Mouse (Mus musculus) 3T3-L1 (cell line): ENCODE measurements around the gene Olfr1369-ps1.
"Not testable (repeated sequence)": the region's sequence is repeated elsewhere in the genome, so short reads cannot be mapped to it uniquely, and the experiment has no call there.

ENCODE experiments used
- DNase-seq: peaks from one replicate; pipeline ENCODE4 v3.0.0-alpha.2; 2015; ENCODE audit warnings: low read depth, low spot score

Olfr1369-ps1 gene

DNA sequence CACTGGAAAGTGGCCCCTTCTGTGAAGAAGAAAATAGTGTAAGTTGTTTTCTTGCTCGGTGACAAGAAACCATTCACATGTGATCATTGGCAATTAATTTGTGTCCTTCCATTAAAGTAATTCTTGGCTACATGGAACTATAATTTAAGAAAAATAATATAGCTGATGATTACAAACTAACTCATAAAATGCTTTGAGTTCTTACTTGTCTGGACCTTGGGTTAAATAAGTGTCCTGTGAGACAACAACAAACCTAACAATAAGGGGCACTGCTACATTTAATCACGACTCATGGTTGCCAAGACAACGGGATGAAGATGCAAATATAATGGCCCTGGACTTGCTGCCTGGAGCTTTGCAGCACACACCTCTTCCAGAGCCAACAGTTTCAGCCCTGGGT, at the start of gene Olfr1369-ps1:
Gene Olfr1369-ps1, plus strand, starts transcription at position 301 of the 400 bp plus-strand sequence.
- not testable (repeated sequence) for DNase-seq

DNA sequence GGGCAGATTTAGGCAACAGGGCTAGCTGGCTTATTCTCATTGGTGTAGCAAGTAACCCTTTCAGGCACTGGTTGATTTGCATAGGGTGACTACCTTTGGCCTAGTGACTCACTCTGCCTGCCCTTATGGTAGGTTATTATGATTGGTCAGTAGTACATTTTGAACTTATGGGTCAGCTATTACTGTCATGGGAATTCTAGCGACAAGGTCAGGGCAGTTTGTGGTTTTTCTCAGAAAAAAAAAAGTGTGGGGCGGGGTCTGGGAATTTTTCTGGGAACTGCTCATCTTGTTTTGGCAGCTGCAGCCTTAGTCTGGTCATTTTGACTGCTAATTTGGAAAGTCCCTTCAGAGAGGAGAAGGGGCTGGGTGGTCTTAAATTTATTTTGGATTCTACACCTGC, 45.3 kb upstream of the Olfr1369-ps1 start:
- no peak for DNase-seq

DNA sequence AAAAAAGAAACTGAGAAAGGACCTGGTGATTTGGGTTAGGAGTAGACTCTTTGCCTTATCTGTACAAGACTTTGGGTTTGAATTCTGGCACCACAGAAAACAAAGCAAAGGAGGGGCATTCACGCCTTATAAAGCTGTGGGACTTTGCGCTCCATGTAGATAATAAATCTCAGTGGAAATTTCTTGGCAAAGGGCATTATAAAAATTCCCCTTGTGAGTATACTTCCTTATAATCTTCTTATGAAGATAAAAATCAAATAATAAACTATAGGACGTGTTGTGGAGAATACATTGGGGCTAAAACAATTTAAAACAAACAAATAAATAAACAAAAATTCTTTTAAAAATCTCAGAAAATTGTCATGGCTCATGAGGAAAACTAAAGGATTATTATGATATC, 36.4 kb upstream of the Olfr1369-ps1 start, which contains the start of gene Olfr1370:
Gene Olfr1370, minus strand, starts transcription at position 101 of the 400 bp plus-strand sequence.
- DNase-seq, result no peak

DNA sequence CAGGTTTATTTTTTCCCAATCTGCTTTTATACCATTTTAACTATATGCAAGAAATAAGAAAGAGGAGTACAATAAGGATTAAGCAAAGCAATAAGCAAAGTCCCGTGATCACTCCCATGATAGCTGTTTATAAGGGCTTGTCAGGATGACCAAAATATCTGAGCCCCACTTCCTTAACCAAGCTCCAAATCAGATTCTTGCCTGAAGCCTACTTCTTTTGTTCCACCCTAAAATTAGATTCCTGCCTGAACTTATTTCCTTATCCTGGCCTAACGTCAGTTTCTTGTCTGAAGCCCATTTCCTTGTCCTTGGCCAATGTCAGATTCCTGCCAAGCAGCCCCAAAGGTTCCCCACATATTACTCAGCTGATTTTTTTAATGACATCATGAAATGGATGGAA, 28.6 kb upstream of the Olfr1369-ps1 start:
- DNase-seq, result no peak

DNA sequence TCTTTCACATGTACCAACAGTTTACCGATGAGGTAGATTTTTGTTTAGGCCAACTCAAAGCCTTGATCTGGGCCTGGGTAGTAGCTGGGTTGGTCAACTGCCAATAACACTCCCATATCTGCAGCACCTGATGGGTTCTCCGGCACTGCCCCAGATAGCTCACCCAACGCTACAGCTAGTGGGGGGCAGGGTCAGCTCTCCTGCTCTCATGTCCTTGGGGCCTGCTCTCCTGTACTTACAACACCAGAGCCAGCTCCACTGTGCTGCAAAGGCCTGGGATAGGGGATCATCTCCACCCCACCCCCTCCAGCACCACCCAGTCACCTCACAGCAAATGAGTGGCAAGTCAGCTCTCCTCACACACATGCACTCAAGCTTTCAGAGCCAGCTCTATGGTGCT, 1.5 kb upstream of the Olfr1369-ps1 start:
- no peak for DNase-seq

DNA sequence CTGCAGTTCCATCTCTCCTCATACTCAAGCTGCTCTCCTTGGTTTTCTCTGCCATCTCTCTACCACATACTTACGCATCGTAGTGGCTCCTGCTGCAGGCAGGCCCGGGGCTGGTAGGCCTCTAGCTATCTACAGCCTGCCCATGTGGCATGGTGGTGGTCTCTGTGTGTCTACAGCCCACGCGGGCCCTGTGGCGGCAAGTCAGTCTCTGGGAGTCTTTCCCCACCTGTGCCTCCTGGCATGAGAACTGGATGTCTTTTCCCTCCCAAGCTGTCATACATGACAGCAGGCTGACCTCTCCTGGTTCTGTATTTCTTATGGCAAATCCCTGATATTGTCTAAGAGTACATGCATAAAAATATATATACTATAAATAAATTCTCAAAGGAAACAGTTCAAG, 842 bp upstream of the Olfr1369-ps1 start:
- DNase-seq, result no peak

DNA sequence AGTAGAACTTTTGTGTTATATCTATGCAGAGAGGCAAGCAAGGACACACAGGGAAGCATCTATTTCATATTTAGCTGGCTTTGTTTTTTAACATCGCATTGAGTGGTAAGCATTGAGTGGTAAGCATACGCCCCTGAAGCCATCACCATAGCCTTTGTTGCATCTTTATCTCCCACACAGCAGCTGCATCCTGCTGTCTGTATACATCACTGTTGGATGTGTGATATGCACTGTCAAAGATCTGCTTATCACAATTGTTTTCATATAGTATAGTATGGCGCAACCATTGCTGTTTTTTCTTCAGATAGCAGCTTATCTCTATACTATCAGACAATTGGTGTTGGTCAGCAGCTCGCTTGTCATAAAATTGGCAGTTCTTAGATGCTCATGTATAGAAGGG, 2.8 kb downstream of the Olfr1369-ps1 start:
- no peak for DNase-seq

DNA sequence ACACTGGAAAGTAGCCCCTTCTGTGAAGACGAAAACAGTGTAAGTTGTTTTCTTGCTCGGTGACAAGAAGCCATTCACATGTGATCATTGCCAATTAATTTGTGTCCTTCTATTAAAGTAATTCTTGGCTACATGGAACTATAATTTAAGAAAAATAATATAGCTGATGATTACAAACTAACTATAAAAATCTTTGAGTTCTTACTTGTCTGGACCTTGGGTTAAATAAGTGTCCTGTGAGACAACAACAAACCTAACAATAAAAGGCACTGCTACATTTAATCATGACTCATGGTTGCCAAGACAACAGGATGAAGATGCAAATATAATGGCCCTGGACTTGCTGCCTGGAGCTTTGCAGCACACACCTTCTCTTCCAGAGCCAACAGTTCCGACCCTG, 18.1 kb downstream of the Olfr1369-ps1 start, which contains the start of gene Olfr263:
Gene Olfr263, plus strand, starts transcription at position 301 of the 400 bp plus-strand sequence.
- not testable (repeated sequence) for DNase-seq

DNA sequence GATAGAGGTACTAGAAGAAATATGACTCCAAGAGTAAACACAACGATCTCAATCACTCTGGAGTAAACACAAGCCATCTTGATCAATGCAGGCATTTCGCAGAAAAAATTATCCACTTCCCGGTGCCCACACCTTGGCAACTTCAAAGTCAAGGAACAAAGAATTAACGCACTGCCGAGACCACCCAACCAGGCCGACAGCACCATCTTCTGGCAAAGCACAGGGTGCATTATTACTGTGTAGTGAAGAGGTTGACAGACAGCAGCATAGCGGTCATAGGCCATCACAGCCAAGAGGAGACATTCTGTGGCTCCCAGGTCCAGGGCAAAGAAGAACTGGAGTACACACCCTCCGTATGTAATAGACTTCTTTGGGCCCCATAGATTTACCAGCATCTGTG, 31.1 kb downstream of the Olfr1369-ps1 start:
- DNase-seq, result no peak

DNA sequence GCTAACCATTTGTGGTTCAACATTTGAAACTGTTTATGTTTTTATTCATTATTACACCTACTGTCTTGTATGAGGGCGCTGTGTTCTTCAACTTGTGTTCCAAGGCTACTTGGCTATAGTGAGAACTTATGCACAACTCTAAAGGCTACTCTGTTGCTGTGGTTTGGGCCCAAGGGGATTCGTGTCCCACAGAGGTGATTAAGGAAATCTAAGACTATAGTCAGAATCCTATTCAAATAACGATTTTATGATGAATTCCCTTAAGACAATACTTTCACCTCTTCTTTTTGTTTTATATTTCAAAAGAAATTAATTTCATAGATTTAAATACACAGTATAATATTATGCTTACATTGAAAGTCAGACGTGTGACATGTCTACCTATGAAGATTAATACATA, 34.5 kb downstream of the Olfr1369-ps1 start, which contains the start of gene Olfr1368:
Gene Olfr1368, minus strand, starts transcription at position 101 of the 400 bp plus-strand sequence.
- DNase-seq, result no peak

DNA sequence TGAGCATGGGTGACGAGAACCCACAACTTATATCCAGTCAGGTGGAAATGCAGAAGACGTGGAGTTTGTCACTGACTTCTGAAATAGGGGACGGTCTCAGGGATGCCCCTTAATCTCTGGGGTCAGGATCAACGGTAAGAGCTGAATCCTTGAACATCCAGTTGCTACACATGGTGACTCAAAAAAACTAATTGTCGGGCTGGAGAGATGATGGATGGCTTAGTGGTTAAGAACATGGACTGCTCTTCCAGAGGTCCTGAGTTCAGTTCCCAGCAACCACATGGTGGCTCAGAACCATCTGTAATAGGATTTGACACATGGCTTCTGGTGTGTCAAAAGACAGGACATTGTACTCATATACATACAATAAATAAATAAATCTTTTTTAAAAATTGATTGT, 44.6 kb downstream of the Olfr1369-ps1 start:
- no peak for DNase-seq

DNA sequence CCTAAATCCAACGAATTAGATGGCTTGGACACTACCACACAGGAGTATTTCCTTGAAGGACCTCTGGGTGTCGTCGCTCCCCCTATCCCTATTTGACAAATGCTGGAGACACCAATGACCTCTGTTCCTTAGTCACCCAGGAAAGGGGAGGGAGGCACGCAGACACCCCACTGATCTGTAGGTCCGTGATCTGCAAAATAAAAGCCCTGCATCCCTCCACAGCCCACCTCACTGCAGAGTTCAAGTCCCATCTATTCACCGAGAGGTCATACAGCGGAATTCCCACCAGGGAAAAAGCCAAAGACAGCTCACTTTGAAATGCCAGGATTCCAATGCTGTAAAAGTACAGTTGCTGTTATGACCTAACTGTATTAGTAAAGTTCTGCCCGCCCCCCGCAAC, 46.8 kb downstream of the Olfr1369-ps1 start:
- DNase-seq, result no peak

DNA sequence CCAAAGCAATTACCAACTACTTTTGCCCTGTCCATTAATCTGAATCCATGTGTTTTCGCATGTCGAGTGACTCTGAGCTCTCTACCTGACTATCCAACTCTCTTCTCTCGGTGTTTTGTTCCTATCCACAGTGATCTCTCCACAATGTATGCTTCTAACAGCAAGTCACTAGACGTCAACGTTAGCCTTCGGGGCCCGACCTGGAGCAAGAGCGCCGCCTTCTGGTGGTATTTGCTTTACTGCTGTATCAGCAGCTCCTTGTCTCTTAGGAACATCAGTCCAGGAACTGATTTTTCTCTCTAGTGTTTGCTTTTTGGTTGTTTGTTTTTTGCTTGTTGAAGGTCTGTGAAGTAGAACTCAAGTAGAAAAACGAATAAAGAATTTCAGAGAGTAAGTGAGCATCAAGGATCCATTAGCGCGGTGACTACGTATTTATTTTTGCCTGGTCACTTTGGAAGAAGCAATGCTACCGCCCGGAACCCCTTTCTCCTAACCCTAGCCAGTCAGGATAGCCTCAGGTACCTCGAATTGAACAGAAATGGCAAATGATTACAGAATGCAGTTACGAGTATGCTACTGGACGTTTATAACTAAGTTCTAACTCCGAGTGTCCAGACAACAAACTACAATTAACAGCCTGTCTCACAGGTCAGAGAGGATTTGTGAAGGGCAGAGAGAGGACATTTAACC, 47.6 kb downstream of the Olfr1369-ps1 start:
- DNase-seq, result peak; percentile 93

DNA sequence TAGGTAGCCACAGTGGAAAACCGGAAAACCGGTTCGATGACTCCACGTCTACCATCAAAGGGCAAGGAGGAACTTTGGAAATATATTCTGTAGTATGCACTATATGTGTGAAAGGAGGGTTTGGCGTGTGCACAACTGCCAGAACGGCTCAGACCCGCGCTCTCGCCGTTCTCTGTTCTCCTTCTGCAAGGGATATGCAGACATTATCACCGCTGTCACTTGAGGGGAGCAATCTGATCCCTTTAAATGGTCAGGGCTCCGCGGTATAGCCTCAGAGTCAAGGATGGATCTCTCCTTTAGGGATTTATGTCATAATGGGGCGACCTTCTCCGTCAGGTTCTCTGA, 48.2 kb downstream of the Olfr1369-ps1 start:
- peak; percentile 29 for DNase-seq

DNA sequence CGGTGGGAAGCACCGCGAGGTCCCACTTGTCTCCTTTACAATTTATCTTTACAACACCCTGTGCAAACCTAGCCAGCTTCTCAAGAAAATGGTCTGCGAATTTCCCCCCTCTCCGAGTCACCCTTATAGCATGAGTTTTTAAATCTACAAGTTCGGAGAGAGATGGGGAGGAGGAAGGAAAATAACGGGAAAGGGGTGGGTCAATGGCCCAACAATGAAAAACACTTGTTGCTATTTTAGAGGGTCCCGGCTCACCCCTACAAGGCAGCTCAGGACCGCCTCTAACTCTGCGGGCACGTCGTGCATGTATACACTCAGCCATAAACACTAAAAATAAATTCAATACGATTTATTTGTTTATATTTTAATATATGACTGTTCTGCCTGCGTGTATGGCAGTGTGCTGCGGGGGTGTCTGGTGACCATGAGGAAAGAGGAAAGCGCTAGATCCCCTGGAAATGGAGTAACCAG, 48.8 kb downstream of the Olfr1369-ps1 start:
- DNase-seq, result peak; percentile 28

DNA sequence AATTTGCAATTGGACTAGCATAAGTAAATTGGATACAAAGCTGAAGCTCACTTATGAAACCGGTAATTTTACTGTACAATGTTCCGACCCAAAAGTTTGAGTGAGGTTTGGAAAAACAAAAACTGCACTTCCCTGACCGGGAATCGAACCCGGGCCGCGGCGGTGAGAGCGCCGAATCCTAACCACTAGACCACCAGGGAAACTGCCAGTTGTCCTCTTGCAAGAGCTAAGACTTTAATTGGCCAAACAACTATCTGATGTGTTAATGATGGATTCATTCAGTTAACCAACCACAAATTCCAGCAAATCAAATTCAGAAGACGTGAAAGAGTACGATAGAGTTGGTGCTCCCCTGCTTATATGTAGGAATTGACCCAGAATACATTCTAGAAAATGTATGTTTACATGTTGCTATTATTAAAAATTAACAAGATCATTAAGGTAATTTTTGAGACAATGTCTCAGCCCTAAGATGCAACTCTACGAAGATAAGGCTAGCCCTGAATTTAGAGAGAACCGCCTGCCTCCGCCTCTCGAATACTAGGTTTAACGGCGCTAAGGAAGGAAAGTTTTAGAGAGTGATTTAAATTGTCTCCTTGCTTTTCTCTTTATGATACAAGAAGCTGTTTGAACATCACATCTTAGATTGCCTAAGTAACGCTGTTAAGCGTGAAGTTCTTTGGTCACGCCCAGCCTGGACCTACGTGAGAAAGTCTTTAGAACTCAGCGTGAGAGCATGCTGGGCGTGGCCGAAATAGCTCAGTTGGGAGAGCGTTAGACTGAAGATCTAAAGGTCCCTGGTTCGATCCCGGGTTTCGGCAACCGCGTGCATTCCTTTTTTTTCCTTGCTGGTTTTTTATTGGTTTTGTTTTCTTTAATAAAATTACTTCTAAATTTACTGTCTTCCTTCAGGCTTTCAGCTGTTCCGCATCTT, 49.6 kb downstream of the Olfr1369-ps1 start:
- DNase-seq, result peak; percentile 94

DNA sequence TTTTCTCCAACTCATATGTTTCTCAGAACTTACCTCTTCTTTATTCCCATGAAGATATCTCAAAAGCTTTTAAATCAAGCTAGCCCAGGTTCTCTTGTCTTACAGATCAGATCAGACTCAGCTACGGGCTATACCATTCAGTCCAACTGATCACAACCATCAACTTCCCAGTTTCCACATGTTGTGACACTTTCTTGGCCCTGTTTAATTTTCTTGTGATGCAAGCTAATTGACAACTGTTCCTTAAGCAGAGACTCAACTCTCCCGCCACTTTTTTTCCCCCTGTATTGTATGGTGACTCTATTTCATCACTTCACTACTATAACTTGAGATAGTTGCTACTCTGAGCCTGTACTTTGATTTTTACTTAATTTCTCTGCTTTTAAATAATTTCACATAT, 50.3 kb downstream of the Olfr1369-ps1 start:
- no peak for DNase-seq

DNA sequence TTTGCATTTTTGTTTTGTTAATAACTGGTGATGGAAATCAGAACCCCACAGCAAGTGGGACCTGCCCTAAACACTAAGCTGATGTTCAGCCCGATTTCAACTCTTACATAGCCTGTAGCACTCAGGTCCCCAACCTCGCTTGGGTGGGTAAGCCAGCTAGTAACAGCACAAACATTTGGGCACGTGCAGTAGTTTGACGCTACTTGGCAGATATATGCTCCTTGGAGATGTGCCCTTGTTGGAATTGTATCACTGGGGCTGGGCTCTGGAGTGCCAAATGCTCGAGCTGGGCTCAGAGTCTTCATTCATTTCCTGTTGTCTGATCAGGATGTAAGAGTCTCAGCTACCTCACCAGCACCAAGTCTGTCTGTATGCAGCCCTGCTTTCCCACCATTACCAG, 51.3 kb downstream of the Olfr1369-ps1 start:
- peak; percentile 17 for DNase-seq

DNA sequence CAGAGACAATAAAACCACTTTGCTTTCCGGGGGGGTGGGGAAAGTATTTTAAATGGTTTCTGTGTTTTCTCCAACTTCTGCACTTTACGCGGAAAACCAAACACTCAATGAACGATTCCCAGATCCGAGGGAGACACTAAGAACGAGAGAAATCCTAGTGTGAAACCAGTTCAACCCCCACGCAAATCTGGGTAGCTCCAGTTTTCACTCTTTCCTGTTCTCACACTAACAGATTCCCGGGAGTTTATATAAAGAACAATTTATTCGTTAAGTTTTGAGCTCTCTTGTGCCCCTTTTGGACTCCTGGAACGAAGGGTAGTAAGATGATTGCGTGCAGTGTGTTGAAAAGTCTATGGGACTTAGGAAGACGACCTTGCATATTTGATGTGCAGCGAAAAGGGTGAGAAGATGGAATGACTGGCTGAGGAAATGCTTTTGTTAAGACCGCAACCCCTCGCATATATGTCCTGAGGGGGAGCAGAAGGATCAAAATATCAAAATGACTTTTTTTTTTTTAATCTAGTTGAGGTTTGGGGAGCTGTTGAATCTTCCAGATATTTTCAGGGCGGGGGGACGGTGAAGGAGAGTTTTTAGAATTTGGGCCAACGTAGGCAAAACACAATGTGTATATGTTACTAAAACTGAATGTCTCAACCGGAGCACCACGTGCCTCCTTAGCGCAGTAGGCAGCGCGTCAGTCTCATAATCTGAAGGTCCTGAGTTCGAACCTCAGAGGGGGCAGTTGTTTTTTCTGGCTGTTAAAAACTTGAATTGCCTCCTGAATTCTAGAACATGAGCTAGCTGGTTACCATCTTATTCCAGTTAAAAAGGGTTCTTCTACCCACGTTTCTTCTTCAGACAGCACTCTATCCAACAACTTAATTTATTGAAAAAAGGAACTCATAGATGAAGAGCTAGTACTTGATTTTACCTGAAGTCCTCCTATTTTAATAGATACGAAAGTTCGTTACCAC, 55.9 kb downstream of the Olfr1369-ps1 start:
- peak; percentile 92 for DNase-seq

DNA sequence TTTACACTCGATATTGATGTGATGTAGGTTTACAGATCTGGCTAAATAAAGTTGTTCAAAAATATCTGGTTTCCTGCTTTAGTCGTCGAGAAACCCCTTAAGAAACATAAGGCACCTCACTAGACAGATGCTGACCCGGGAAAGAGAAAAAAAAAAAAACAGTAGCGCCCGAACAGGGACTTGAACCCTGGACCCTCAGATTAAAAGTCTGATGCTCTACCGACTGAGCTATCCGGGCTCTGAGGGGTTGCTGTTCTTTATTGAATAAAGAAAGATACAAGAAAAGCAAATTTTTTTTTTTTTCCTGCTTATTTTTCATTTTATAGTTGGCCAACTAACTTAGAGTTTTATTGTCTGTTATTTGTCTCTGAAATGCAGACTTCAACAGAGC, 56.6 kb downstream of the Olfr1369-ps1 start:
- peak; percentile 82 for DNase-seq

DNA sequence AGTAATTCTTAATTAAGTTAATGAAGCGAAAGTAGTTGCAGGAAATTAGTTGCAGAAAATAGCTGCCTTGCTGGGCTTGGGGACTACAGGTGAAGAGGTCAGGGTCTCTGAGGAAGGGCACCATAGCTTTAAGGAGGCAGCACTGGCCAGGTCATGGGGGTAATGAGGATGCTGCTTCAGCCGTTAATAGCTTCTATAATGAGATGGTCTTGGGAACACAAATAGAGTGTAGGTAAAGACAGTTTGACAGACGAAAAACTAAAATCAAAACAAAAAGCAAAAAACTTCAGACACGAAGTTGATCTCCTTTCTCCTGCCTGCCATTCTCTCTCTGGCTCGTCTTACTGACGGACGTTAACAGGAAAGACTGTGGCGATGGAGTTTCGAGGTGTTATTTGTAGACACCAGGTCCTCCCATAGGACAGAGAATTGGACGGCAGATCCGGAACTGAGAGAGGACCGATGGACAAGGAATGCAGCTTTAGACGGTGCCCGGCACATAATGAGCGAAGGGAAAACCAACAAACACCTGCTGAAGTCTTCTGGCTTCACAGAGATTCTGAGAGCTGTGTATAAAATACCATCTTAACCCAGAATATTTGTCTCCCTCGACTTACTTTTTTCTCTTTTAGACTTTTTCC, 57.2 kb downstream of the Olfr1369-ps1 start:
- peak; percentile 71 for DNase-seq
